Mouse (Mus musculus): ENCODE results near the gene Fyn.
A peak's percentile ranks its signal among the peaks of the same experiment; 100 is the strongest.

The Fyn gene

GRCm38 (mm10) chr10:39445870-39446269 lies 77.2 kb downstream of the Fyn start:
- no peak for DNase-seq (ENCODE audit: low spot score)

- DNase-seq (ENCODE audit: low spot score): no peak
Measured at GRCm38 (mm10) chr10:39446706-39447105, 78.1 kb downstream of the Fyn start.

- DNase-seq (ENCODE audit: low spot score): no peak
Measured at GRCm38 (mm10) chr10:39449179-39449578, 80.5 kb downstream of the Fyn start.

- DNase-seq (ENCODE audit: low spot score): no peak
Measured at GRCm38 (mm10) chr10:39450356-39450755, 81.7 kb downstream of the Fyn start.

- DNase-seq (ENCODE audit: low spot score): no peak
Measured at GRCm38 (mm10) chr10:39451065-39451464, 82.4 kb downstream of the Fyn start.

GRCm38 (mm10) chr10:39451918-39452624 lies 83.4 kb downstream of the Fyn start:
- no peak for DNase-seq (ENCODE audit: low spot score)

GRCm38 (mm10) chr10:39455344-39455743 lies 86.7 kb downstream of the Fyn start:
- no peak for DNase-seq (ENCODE audit: low spot score)

- DNase-seq (ENCODE audit: low spot score): no peak
Measured at GRCm38 (mm10) chr10:39455857-39456620, 87.4 kb downstream of the Fyn start.

- no peak for DNase-seq (ENCODE audit: low spot score)
Measured at GRCm38 (mm10) chr10:39456776-39457175, 88.1 kb downstream of the Fyn start.

- no peak for DNase-seq (ENCODE audit: low spot score)
Measured at GRCm38 (mm10) chr10:39457281-39457680, 88.6 kb downstream of the Fyn start.

GRCm38 (mm10) chr10:39458766-39459699 lies 90.4 kb downstream of the Fyn start:
- peak; percentile 34 for DNase-seq (ENCODE audit: low spot score)

GRCm38 (mm10) chr10:39460621-39461020 lies 92.0 kb downstream of the Fyn start:
- no peak for DNase-seq (ENCODE audit: low spot score)

- DNase-seq (ENCODE audit: low spot score): no peak
Measured at GRCm38 (mm10) chr10:39461909-39462308, 93.3 kb downstream of the Fyn start.

- DNase-seq (ENCODE audit: low spot score): no peak
Measured at GRCm38 (mm10) chr10:39462711-39463110, 94.1 kb downstream of the Fyn start.

- DNase-seq (ENCODE audit: low spot score): no peak
Measured at GRCm38 (mm10) chr10:39464383-39464782, 95.7 kb downstream of the Fyn start.

GRCm38 (mm10) chr10:39467317-39467716 lies 98.7 kb downstream of the Fyn start:
- no peak for DNase-seq (ENCODE audit: low spot score)

GRCm38 (mm10) chr10:39467821-39468220 lies 99.2 kb downstream of the Fyn start:
- no peak for DNase-seq (ENCODE audit: low spot score)

- no peak for DNase-seq (ENCODE audit: low spot score)
Measured at GRCm38 (mm10) chr10:39468576-39468975, 99.9 kb downstream of the Fyn start.

GRCm38 (mm10) chr10:39469341-39469740 lies 100.7 kb downstream of the Fyn start:
- no peak for DNase-seq (ENCODE audit: low spot score)

- peak; percentile 14 for DNase-seq (ENCODE audit: low spot score)
Measured at GRCm38 (mm10) chr10:39470321-39470720, 101.7 kb downstream of the Fyn start.

- DNase-seq (ENCODE audit: low spot score): no peak
Measured at GRCm38 (mm10) chr10:39471040-39471713, 102.5 kb downstream of the Fyn start.

Measured in adipocyte (in vitro differentiated cells).